Comparison of ENCODE assay signal across 22 mouse cellular contexts in genomic region chr10:95287351-95287750, GRCm38 (mm10). TPM values are rescaled to one million over a fixed set of nuclear protein-coding genes. Genes with fewer than 3 reads are reported as not detected.
A peak's percentile ranks its signal among the peaks of the same experiment; 100 is the strongest.
DNase-seq lines count a peak whose midpoint lies in the region; ATAC-seq and TF ChIP-seq lines count a peak whose summit lies in the region.
"Had no signal": no experiment of that assay in that cellular context is flagged by ENCODE, and none has a peak within 500 bp of the region (broad histone marks: within the 10 kb centered on the region; RNA-seq: fewer than 3 reads in every experiment).

No protein-coding gene starts in this region.

- 93% methylated on average over 8 of the region's 8 CpGs for WGBS in intestine, postnatal 0 days

- ATAC-seq in intestine, postnatal 0 days = no peak
- ATAC-seq: forebrain, embryonic 14.5 days; intestine, embryonic 15.5 days had no signal

- H3K9me3 ChIP-seq in ES-E14 (ENCODE audit: control insufficient read depth, insufficient read depth, low read depth, low read length) = no peaks in the 10 kb centered on the region
- H3K9me3 ChIP-seq in intestine, postnatal 0 days (ENCODE audit: control insufficient read depth) = no peaks in the 10 kb centered on the region
- H3K9me3 ChIP-seq: embryonic facial prominence, embryonic 15.5 days; forebrain, embryonic 10.5 days; heart, embryonic 12.5 days; hindbrain, embryonic 10.5 days; intestine, embryonic 15.5 days had no signal

- H3K27me3 ChIP-seq in intestine, postnatal 0 days (replicated peaks; ENCODE audit: control insufficient read depth, insufficient read depth, low read length) = no peaks in the 10 kb centered on the region
- H3K27me3 ChIP-seq: embryonic facial prominence, embryonic 15.5 days; heart, embryonic 12.5 days; intestine, embryonic 15.5 days had no signal

- H3K4me2 ChIP-seq in intestine, postnatal 0 days (replicated peaks; ENCODE audit: low read depth) = no peak overlapping the region
- H3K4me2 ChIP-seq: embryonic facial prominence, embryonic 15.5 days; heart, embryonic 12.5 days; hindbrain, embryonic 14.5 days; intestine, embryonic 15.5 days had no signal

- intact Hi-C loops in left cerebral cortex, postnatal 36 days (cut with DNase I) = no loop called here

- H3K4me1 ChIP-seq in ES-E14 (ENCODE audit: control insufficient read depth in 2 of 2, insufficient read depth in 2 of 2, low read length in 2 of 2, poor library complexity in 1 of 2) = peaks cover 2 to 7% of the 10 kb centered on the region in 2 experiments; a peak in 2 of 4 replicates
- no peaks in the 10 kb centered on the region; the same call in 1 of the 2 replicates for H3K4me1 ChIP-seq in intestine, postnatal 0 days (replicated peaks; ENCODE audit: control insufficient read depth, insufficient read depth, low read length)
- H3K4me1 ChIP-seq: embryonic facial prominence, embryonic 15.5 days; hindbrain, embryonic 10.5 days; intestine, embryonic 15.5 days had no signal

- in situ Hi-C loops in ES-E14 (cut with MboI; ENCODE audit: low sequenced_read_pairs in 2 of 2, unreplicated experiment in 2 of 2) = loop anchor here in 1 of 2 experiments (25.0 kb wide), 1 partner anchor 300 kb away; no protein-coding TSS in a partner anchor

- TF ChIP-seq CTCF in intestine, postnatal 0 days (IDR thresholded peaks at IDR 0.05; ENCODE audit: low read depth) = no peak

- DNase-seq in heart, adult 11 months = peak; percentile 23
- no peak for DNase-seq in heart, adult 9 months (ENCODE audit: low spot score in 2 of 2)
- DNase-seq in 416B (ENCODE audit: low read depth) = peak; percentile 11
- DNase-seq in ES-E14 (ENCODE audit: low read depth, low spot score) = no peak
- no peak for DNase-seq in cerebellum, adult 8-10 months
- no peak for DNase-seq in left cerebral cortex, postnatal 36 days (ENCODE audit: low spot score in 2 of 2)
- DNase-seq: adrenal gland, adult 2 months; adrenal gland, postnatal 25 days; cerebellum, adult 2 months; cerebellum, postnatal 14 days; embryo, embryonic 11 days; gastrocnemius, postnatal 10 days; heart, adult 2 months had no signal

- no peak overlapping the region for H3K27ac ChIP-seq in ES-E14 (ENCODE audit: insufficient read depth, low read depth, low read length, poor library complexity, severe bottlenecking)
- H3K27ac ChIP-seq in intestine, postnatal 0 days (ENCODE audit: low read depth, low read length) = no peak overlapping the region
- H3K27ac ChIP-seq: embryonic facial prominence, embryonic 15.5 days; forebrain, embryonic 10.5 days; heart, adult 2 months; hindbrain, embryonic 10.5 days; hindbrain, embryonic 14.5 days; intestine, embryonic 15.5 days had no signal

- H3K4me3 ChIP-seq in ES-E14 (ENCODE audit: insufficient read depth in 1 of 2, low read depth in 1 of 2, low read length in 2 of 2, poor library complexity in 1 of 2, severe bottlenecking in 1 of 2) = 0 out of 4 replicates have a peak overlapping the region, but pooled peaks of 1 of the 2 experiments have one; percentile 27
- H3K4me3 ChIP-seq in intestine, postnatal 0 days (ENCODE audit: low read depth, low read length) = no peak overlapping the region
- H3K4me3 ChIP-seq: embryonic facial prominence, embryonic 15.5 days; erythroblast, embryonic 14.5 days; forebrain, embryonic 10.5 days; heart, adult 2 months; heart, embryonic 12.5 days; hindbrain, embryonic 10.5 days; intestine, embryonic 15.5 days had no signal

- H3K9ac ChIP-seq in ES-E14 (ENCODE audit: insufficient read depth, low read depth, low read length, poor library complexity, severe bottlenecking) = no peak overlapping the region
- no peak overlapping the region for H3K9ac ChIP-seq in intestine, postnatal 0 days (ENCODE audit: low read depth, low read length)
- H3K9ac ChIP-seq: embryonic facial prominence, embryonic 15.5 days; heart, embryonic 12.5 days; hindbrain, embryonic 14.5 days; intestine, embryonic 15.5 days had no signal

- no peaks in the 10 kb centered on the region for H3K36me3 ChIP-seq in ES-E14 (ENCODE audit: control insufficient read depth, insufficient read depth, low read length, poor library complexity, severe bottlenecking)
- H3K36me3 ChIP-seq in intestine, postnatal 0 days (ENCODE audit: control insufficient read depth, insufficient read depth) = no peaks in the 10 kb centered on the region; the same call in 1 of the 2 replicates
- H3K36me3 ChIP-seq: embryonic facial prominence, embryonic 15.5 days; heart, embryonic 12.5 days; hindbrain, embryonic 10.5 days; intestine, embryonic 15.5 days had no signal

TF ChIP-seq in ES-E14, 5 proteins besides CTCF, POLR2A, EP300 and RAD21:
- TF ChIP-seq CHD2 (IDR thresholded peaks at IDR 0.05; ENCODE audit: low read depth, low read length) (no peak), ZC3H11A (IDR thresholded peaks at IDR 0.05; ENCODE audit: borderline replicate concordance, low read depth, low read length) (0 out of 2 replicates have a peak, but pooled peaks have one; percentile 28)

RNA-seq across cellular contexts. Expression of gene Cradd, which starts 36.6 kb away (rescaled TPM):
- total RNA-seq in ES-E14 (2012; rRNA removed) = 8.4 and 12.6 TPM in 2 replicates
- polyA plus RNA-seq in intestine, postnatal 0 days (2015; fragmentation: Nextera tagmentation; extraction: Ambion mirVana) = 11.9 and 12.5 TPM in 2 replicates
- 1 to 10 TPM; 4.8 to 7.7 TPM for total RNA-seq in left cerebral cortex, postnatal 36 days (2021)

Comparison
In these comparisons a context has a peak if more than half of its experiments do, and no peak if none do; other contexts are left out.
1. DNase-seq: peak in heart, adult 11 months (single experiment) and 416B (single experiment); none in heart, adult 9 months (0 of 2), ES-E14 (single experiment), cerebellum, adult 8-10 months (single experiment) and left cerebral cortex, postnatal 36 days (0 of 2).